Mouse (Mus musculus): ENCODE data around the gene Loxl1.

DNA sequence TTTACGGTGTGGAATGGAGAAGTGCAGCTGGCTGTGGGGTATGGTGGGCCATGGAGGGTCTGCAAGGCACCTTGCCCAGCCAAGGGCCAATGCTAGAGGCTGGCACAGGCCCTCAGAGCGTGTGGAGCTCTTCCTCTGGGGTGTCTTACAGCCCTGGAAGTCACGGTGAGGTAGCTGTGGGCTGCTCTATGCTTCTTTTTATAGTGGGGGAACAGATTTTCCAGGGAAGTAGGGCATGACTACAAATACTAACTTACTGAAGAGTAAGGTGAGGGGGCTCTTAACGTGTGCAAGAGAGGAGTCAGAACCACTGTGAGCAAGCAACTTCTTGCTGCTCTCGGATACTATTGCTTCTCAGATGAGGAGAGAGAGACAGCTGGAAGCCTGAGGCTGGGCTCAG lies 50.5 kb downstream of the Loxl1 start:
- no peak for TF ChIP-seq CTCF (IDR thresholded peaks at IDR 0.05; ENCODE audit: low read depth, low read length)
- no peak for TF ChIP-seq POLR2A (IDR thresholded peaks at IDR 0.05; ENCODE audit: insufficient read depth, low read length)
- TF ChIP-seq EP300 (IDR thresholded peaks at IDR 0.05; ENCODE audit: insufficient read depth, low read depth, low read length), result no peak
